9 mouse cellular contexts compared by ENCODE assay signal in genomic region chr11:117103523-117103922, GRCm38 (mm10). TPM values are rescaled to one million over a fixed set of nuclear protein-coding genes. Genes with fewer than 3 reads are reported as not detected.
DNase-seq lines count a peak whose midpoint lies in the region; ATAC-seq and TF ChIP-seq lines count a peak whose summit lies in the region.
"Had no signal": no experiment of that assay in that cellular context is flagged by ENCODE, and none has a peak within 500 bp of the region (broad histone marks: within the 10 kb centered on the region; RNA-seq: fewer than 3 reads in every experiment).

No protein-coding gene starts in this region.

- H3K4me1 ChIP-seq in heart, adult 2 months (ENCODE audit: control insufficient read depth, insufficient read depth, low read length): peaks cover 35% of the 10 kb centered on the region
- H3K4me1 ChIP-seq in heart, embryonic 12.5 days (replicated peaks): peaks cover 50% of the 10 kb centered on the region
- peaks cover 38% of the 10 kb centered on the region for H3K4me1 ChIP-seq in heart, embryonic 16.5 days (ENCODE audit: control insufficient read depth, insufficient read depth, low read length)

- H3K9ac ChIP-seq in heart, adult 2 months (ENCODE audit: low read depth, low read length): no peak overlapping the region
- no peak overlapping the region for H3K9ac ChIP-seq in heart, embryonic 12.5 days
- H3K9ac ChIP-seq in heart, embryonic 16.5 days (ENCODE audit: low read length): no peak overlapping the region

- peak; percentile 70 to 80 for DNase-seq in heart, adult 2 months
- peak; percentile 31 for DNase-seq in Muller cell, postnatal 12 days (ENCODE audit: inconsistent ontology term)
- DNase-seq in lung, postnatal 36 days: peak; percentile 70
- no peak for DNase-seq in right cerebral cortex, adult 2 months (ENCODE audit: low spot score in 2 of 2)
- no peak for DNase-seq in cerebellum, adult 9-10 months
- DNase-seq in layer of hippocampus, adult 9-11 months: no peak
- DNase-seq: right cerebral cortex, adult 18-20 months had no signal

- no peak overlapping the region for H3K4me3 ChIP-seq in heart, adult 2 months
- no peak overlapping the region for H3K4me3 ChIP-seq in heart, embryonic 12.5 days
- no peak overlapping the region for H3K4me3 ChIP-seq in heart, embryonic 16.5 days (ENCODE audit: low read length)

- H3K79me2 ChIP-seq in heart, adult 2 months (replicated peaks; ENCODE audit: control insufficient read depth, insufficient read depth, low read length): no peaks in the 10 kb centered on the region

- no peak for TF ChIP-seq POLR2A in heart, adult 2 months (IDR thresholded peaks at IDR 0.05; ENCODE audit: insufficient read depth, low read depth, low read length)

- intact Hi-C loops in heart, adult 2 months (cut with DNase I): no loop called here

- H3K27ac ChIP-seq in heart, adult 2 months: peak overlapping the region; percentile 16; the same call in 1 of the 2 replicates
- H3K27ac ChIP-seq in heart, embryonic 12.5 days (ENCODE audit: poor library complexity, severe bottlenecking): no peak overlapping the region
- H3K27ac ChIP-seq in heart, embryonic 16.5 days (ENCODE audit: low read length): peak overlapping the region; percentile 32; the same call in 1 of the 2 replicates

- TF ChIP-seq EP300 in heart, adult 2 months (IDR thresholded peaks at IDR 0.05; ENCODE audit: insufficient read depth, low read depth, low read length): no peak

- no peak for ATAC-seq in heart, embryonic 12.5 days (ENCODE audit: insufficient number of reproducible peaks, low FRiP score)
- ATAC-seq in heart, embryonic 16.5 days (replicated peaks; ENCODE audit: extremely low read depth, insufficient read depth, low FRiP score): no peak

- TF ChIP-seq CTCF in heart, adult 2 months (IDR thresholded peaks at IDR 0.05): no peak

- H3K27me3 ChIP-seq in heart, adult 2 months (ENCODE audit: control insufficient read depth, insufficient read depth, low read length): no peaks in the 10 kb centered on the region
- no peaks in the 10 kb centered on the region for H3K27me3 ChIP-seq in heart, embryonic 12.5 days (replicated peaks)
- no peaks in the 10 kb centered on the region for H3K27me3 ChIP-seq in heart, embryonic 16.5 days (ENCODE audit: control insufficient read depth, insufficient read depth, low read length)

- 60% methylated on average over 10 of the region's 10 CpGs for WGBS in heart, adult 2 months
- WGBS in heart, embryonic 12.5 days: 74% methylated on average over 10 of the region's 10 CpGs
- 67% methylated on average over 10 of the region's 10 CpGs for WGBS in heart, embryonic 16.5 days

- H3K9me3 ChIP-seq in heart, embryonic 12.5 days (replicated peaks): no peaks in the 10 kb centered on the region
- no peaks in the 10 kb centered on the region; the same call in 1 of the 2 replicates for H3K9me3 ChIP-seq in heart, embryonic 16.5 days (replicated peaks; ENCODE audit: control insufficient read depth, low read length)

- H3K4me2 ChIP-seq in heart, embryonic 12.5 days: no peak overlapping the region
- H3K4me2 ChIP-seq in heart, embryonic 16.5 days (ENCODE audit: low read depth, low read length): no peak overlapping the region

- no peaks in the 10 kb centered on the region; the same call in 1 of the 2 replicates for H3K36me3 ChIP-seq in heart, adult 2 months (ENCODE audit: control insufficient read depth, insufficient read depth, low read length)
- H3K36me3 ChIP-seq in heart, embryonic 12.5 days: no peaks in the 10 kb centered on the region
- no peaks in the 10 kb centered on the region for H3K36me3 ChIP-seq in heart, embryonic 16.5 days (ENCODE audit: control insufficient read depth, insufficient read depth)

RNA-seq across cellular contexts. Expression of gene Sec14l1, which starts 11.4 kb away (rescaled TPM):
- total RNA-seq in heart, adult 2 months (2021): 10 to 100 TPM; 65.4 to 89.5 TPM
- polyA plus RNA-seq in heart, adult 2 months (2012; rRNA removed): 71.5 and 83.9 TPM in 2 replicates
- 53.4 and 56.6 TPM in 2 replicates for polyA plus RNA-seq in heart, embryonic 12.5 days (2016; fragmentation: Nextera tagmentation; extraction: Ambion mirVana)
- polyA plus RNA-seq in heart, embryonic 16.5 days (2015; fragmentation: Nextera tagmentation; extraction: Ambion mirVana): 51.0 and 54.9 TPM in 2 replicates

Comparison
In these comparisons a context has a peak if more than half of its experiments do, and no peak if none do; other contexts are left out.
1. DNase-seq: peak in heart, adult 2 months (2 of 2), Muller cell, postnatal 12 days (single experiment) and lung, postnatal 36 days (single experiment); none in right cerebral cortex, adult 2 months (0 of 2), cerebellum, adult 9-10 months (single experiment) and layer of hippocampus, adult 9-11 months (single experiment).